ENCODE assay signal across 8 mouse cellular contexts in the genomic region with DNA sequence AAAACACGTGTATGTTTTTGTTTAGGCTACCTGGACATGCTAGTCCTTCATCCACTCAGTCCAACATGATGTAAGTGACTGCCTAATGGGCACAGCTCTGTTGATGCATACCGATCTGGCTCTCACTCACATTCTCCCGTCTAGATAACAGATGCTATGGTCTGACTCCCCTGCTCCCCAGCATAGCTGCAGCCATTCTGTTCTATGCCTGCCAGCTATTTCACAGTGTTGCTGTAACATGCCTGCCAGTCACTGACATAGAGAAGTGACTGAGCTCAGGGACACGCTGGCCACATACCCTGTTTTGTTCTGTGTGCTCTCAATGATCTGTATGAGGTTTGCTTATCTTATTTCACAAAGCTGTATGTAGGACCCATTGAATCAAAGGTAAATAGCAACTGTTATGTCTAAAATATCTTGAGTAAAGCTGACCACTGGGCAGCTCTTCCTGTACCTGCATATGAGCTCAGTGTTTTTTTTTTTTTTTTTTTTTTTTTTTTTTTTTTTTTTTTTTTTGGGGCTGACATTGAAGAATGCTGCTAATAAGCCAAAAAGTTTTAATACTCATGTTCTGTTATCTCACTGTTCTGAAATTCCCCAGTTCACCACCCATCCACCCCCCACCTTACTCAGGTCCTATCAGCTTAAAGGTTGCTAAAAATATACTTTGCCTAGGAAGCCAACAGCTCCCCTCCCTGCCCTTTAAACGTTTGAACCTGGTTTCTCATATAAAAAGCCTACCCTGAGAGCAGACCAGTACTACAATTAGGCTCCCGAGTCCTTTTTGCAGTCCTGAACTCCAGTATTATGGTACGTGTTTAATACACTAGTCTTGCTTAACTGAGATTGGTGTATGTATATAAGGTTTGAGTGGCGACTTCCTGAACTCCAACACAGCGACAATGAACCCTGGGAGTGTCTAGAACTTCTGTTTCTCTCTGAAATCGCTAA. TPM values are rescaled to one million over a fixed set of nuclear protein-coding genes. Genes with fewer than 3 reads are reported as not detected.
DNase-seq lines count a peak whose midpoint lies in the region; ATAC-seq lines count a peak whose summit lies in the region.

No protein-coding gene starts in this region.

- DNase-seq in cerebellum, postnatal 10 days = peak; percentile 62 to 67
- no peak for DNase-seq in cerebellum, adult 11 months
- peak; percentile 50 for DNase-seq in CD4-positive, CD25-positive, alpha-beta regulatory T cell, adult 2 months (ENCODE audit: low read depth, low spot score)
- DNase-seq in induced T-regulatory cell, adult 2 months (ENCODE audit: low read depth) = peak; percentile 5
- no peak for DNase-seq in right cerebral cortex, adult 2 months (ENCODE audit: low spot score in 2 of 2)

- ATAC-seq in erythroid progenitor cell, adult 5-6 weeks (replicated peaks; ENCODE audit: low FRiP score, poor library complexity, severe bottlenecking) = 0 out of 2 replicates have a peak, but pooled peaks have one; percentile 22
- peak; percentile 54 for ATAC-seq in megakaryocyte progenitor cell, adult 5-6 weeks (replicated peaks; ENCODE audit: poor library complexity)
- no peak for ATAC-seq in cerebellum, adult (ENCODE audit: insufficient number of reproducible peaks, low FRiP score, low TSS enrichment)

RNA-seq across cellular contexts. Expression of gene Zfp607a, which starts 2.2 kb away (rescaled TPM):
- 0.72 and 2.5 TPM in 2 replicates for total RNA-seq in erythroid progenitor cell, adult 5-6 weeks (2015; ENCODE audit: low replicate concordance)
- 0.51 and 2.2 TPM in 2 replicates for total RNA-seq in erythroid progenitor cell, adult 5-6 weeks (2017; ENCODE audit: low replicate concordance)
- total RNA-seq in megakaryocyte progenitor cell, adult 5-6 weeks (2015) = 6.5 and 7.9 TPM in 2 replicates
- total RNA-seq in megakaryocyte progenitor cell, adult 5-6 weeks (2017) = 8.4 and 9.0 TPM in 2 replicates

RNA-seq across cellular contexts. Expression of gene Zfp59, which starts 21.2 kb away (rescaled TPM):
- 1.4 TPM in 1 of 2 replicates, not detected in the other for total RNA-seq in erythroid progenitor cell, adult 5-6 weeks (2015; ENCODE audit: low replicate concordance)
- total RNA-seq in erythroid progenitor cell, adult 5-6 weeks (2017; ENCODE audit: low replicate concordance) = 0.61 and 1.2 TPM in 2 replicates
- total RNA-seq in megakaryocyte progenitor cell, adult 5-6 weeks (2015) = 4.9 and 5.8 TPM in 2 replicates
- 5.8 and 7.4 TPM in 2 replicates for total RNA-seq in megakaryocyte progenitor cell, adult 5-6 weeks (2017)

RNA-seq across cellular contexts. Expression of gene Zfp626, which starts 52.6 kb away (rescaled TPM):
- total RNA-seq in erythroid progenitor cell, adult 5-6 weeks (2015; ENCODE audit: low replicate concordance) = 4.0 and 4.2 TPM in 2 replicates
- 2.1 and 3.0 TPM in 2 replicates for total RNA-seq in erythroid progenitor cell, adult 5-6 weeks (2017; ENCODE audit: low replicate concordance)
- 6.1 and 6.3 TPM in 2 replicates for total RNA-seq in megakaryocyte progenitor cell, adult 5-6 weeks (2015)
- total RNA-seq in megakaryocyte progenitor cell, adult 5-6 weeks (2017) = 6.4 and 6.7 TPM in 2 replicates

Comparison
In these comparisons a context has a peak if more than half of its experiments do, and no peak if none do; other contexts are left out.
1. DNase-seq: peak in cerebellum, postnatal 10 days (2 of 2), CD4-positive, CD25-positive, alpha-beta regulatory T cell, adult 2 months (single experiment) and induced T-regulatory cell, adult 2 months (single experiment); none in cerebellum, adult 11 months (single experiment) and right cerebral cortex, adult 2 months (0 of 2).